Mouse (Mus musculus): ENCODE results near the gene Rnf40. TPM values are rescaled to one million over a fixed set of nuclear protein-coding genes. Genes with fewer than 3 reads are reported as not detected.

Gene Rnf40
- total and polyA plus RNA-seq, 3 experiments, result 49.5 to 75.1 TPM; not detected in 1

DNA sequence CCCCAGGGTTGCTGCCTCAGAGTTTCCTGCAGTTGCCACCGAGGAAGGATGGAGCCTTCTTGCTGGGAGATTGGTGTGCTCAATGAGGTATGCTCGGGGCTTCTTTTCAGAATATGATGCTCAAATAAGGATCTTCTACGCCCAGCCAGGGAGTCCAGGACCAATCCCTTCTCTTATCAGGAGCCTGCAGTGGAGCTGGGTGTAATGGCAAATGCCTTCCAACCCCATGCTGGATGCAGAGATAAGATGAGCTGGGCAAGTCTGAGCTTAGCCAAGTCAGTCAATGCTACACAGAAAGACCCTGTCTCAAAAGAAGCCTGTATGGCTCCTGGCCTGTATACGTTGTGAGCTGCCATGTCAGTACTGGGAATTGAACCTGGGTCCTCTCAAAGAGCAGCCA is 37.9 kb downstream of the Rnf40 start (continued):
- TF ChIP-seq ZC3H11A (IDR thresholded peaks at IDR 0.05; ENCODE audit: low read depth, low read length) (no peak), MEF2A (IDR thresholded peaks at IDR 0.05; ENCODE audit: extremely low read depth, insufficient replicate concordance, low read depth, low read length, poor library complexity, severe bottlenecking) (no peak), ETS1 (IDR thresholded peaks at IDR 0.05; ENCODE audit: low read depth, low read length) (peak; percentile 45; the same call in 1 of the 2 replicates), EP300 (IDR thresholded peaks at IDR 0.05; ENCODE audit: low read depth in 1 of 2, low read length in 2 of 2) (peak; percentile 92), MXI1 (IDR thresholded peaks at IDR 0.05; ENCODE audit: low read depth, low read length) (0 out of 2 replicates have a peak, but pooled peaks have one; percentile 15), NELFE (IDR thresholded peaks at IDR 0.05; ENCODE audit: low read depth, low read length) (no peak)

DNA sequence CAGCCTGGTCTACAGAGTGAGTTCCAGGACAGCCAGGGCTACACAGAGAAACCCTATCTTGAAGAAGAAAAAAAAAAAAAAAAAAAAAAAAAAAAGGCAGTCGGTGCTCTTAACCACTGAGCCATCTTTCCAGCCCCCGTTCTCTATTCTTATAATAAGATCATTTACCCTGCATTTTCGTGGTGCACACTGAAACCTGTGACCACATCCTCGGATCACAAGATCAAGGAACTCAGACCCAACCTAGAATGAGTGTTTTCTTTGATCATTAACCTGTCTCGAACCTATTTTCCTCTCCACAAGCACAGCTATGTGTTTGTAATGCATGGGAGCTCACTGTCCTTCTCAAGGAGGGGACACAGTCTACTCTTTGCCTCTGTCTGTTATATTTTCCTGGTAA is 40.1 kb downstream of the Rnf40 start:
- H3K27me3 ChIP-seq (ENCODE audit: control insufficient read depth in 1 of 2, insufficient read depth in 2 of 2, low read length in 2 of 2), result no peaks in the 10 kb centered on the region
- H3K4me1 ChIP-seq (ENCODE audit: control insufficient read depth in 1 of 2, insufficient read depth in 2 of 2, low read length in 2 of 2), result peaks cover 0 to 14% of the 10 kb centered on the region in 2 experiments; a peak in 3 of 4 replicates
- DNase-seq (ENCODE audit: low read depth, low spot score), result no peak
- TF ChIP-seq ETS1 (IDR thresholded peaks at IDR 0.05; ENCODE audit: low read depth, low read length), result no peak
- 0 out of 2 replicates have a peak, but pooled peaks have one; percentile 15 for TF ChIP-seq ZNF384 (IDR thresholded peaks at IDR 0.05; ENCODE audit: low read depth, low read length)
- H3K36me3 ChIP-seq (ENCODE audit: control insufficient read depth in 1 of 2, insufficient read depth in 2 of 2, low read length in 2 of 2), result peaks cover 0 to 11% of the 10 kb centered on the region in 2 experiments; a peak in 2 of 4 replicates
- H3K27ac ChIP-seq (ENCODE audit: control insufficient read depth, low read depth, low read length), result no peak overlapping the region
- no peak overlapping the region for H3K9ac ChIP-seq (ENCODE audit: control insufficient read depth, low read depth, low read length, poor library complexity, severe bottlenecking)
- no peaks in the 10 kb centered on the region for H3K9me3 ChIP-seq (replicated peaks; ENCODE audit: insufficient read depth, low read length)
- H3K79me2 ChIP-seq (ENCODE audit: control insufficient read depth, insufficient read depth, low read length, poor library complexity), result no peaks in the 10 kb centered on the region
- H3K4me3 ChIP-seq (ENCODE audit: control insufficient read depth in 1 of 2, insufficient read depth in 1 of 2, low read depth in 2 of 2, low read length in 2 of 2), result no peak overlapping the region

DNA sequence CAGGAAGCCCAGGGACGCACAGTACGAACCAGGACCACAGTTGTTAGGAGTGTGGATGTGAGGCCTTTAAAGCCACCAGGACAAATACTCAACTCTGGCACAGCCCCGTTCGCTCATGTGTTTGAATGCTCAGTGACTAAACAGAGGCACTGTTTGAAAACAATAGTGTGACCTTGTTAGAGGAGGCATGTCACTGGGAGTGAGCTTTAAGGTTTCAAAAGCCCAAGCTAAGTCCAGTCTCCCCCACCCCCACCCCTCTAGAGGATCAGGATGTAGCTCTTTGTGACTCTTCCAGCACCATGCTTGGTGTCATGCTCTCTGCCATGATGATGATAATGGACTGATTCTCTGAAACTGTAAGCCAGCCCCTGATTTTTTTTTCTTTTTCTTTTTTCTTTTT is 42.8 kb downstream of the Rnf40 start:
- H3K9me3 ChIP-seq (replicated peaks; ENCODE audit: insufficient read depth, low read length), result no peaks in the 10 kb centered on the region
- no peak overlapping the region for H3K4me3 ChIP-seq (ENCODE audit: control insufficient read depth in 1 of 2, insufficient read depth in 1 of 2, low read depth in 2 of 2, low read length in 2 of 2)
- no peaks in the 10 kb centered on the region for H3K27me3 ChIP-seq (ENCODE audit: control insufficient read depth in 1 of 2, insufficient read depth in 2 of 2, low read length in 2 of 2)
- DNase-seq (ENCODE audit: low read depth, low spot score), result no peak
- no peak overlapping the region for H3K27ac ChIP-seq (ENCODE audit: control insufficient read depth, low read depth, low read length)
- peaks cover 0 to 9% of the 10 kb centered on the region in 2 experiments; a peak in 3 of 4 replicates for H3K4me1 ChIP-seq (ENCODE audit: control insufficient read depth in 1 of 2, insufficient read depth in 2 of 2, low read length in 2 of 2)
- no peak overlapping the region for H3K9ac ChIP-seq (ENCODE audit: control insufficient read depth, low read depth, low read length, poor library complexity, severe bottlenecking)
- H3K79me2 ChIP-seq (ENCODE audit: control insufficient read depth, insufficient read depth, low read length, poor library complexity), result no peaks in the 10 kb centered on the region
- TF ChIP-seq TAL1 (IDR thresholded peaks at IDR 0.05; ENCODE audit: low read length) (no peak), ZC3H11A (IDR thresholded peaks at IDR 0.05; ENCODE audit: low read depth, low read length) (no peak), TBP (IDR thresholded peaks at IDR 0.05; ENCODE audit: low read depth, low read length) (no peak), MYC (IDR thresholded peaks at IDR 0.05; ENCODE audit: low read depth, low read length) (no peak), CHD2 (IDR thresholded peaks at IDR 0.05; ENCODE audit: low read length) (no peak), NELFE (IDR thresholded peaks at IDR 0.05; ENCODE audit: low read depth, low read length) (no peak), ZMIZ1 (IDR thresholded peaks at IDR 0.05; ENCODE audit: low read depth, low read length) (no peak)
- H3K36me3 ChIP-seq (ENCODE audit: control insufficient read depth in 1 of 2, insufficient read depth in 2 of 2, low read length in 2 of 2), result peaks cover 0 to 7% of the 10 kb centered on the region in 2 experiments; a peak in 2 of 4 replicates
